Mouse (Mus musculus) bone marrow macrophage, adult 2 months (primary cell): ENCODE results near the gene Prrc2b. TPM values are rescaled to one million over a fixed set of nuclear protein-coding genes. Genes with fewer than 3 reads are reported as not detected.

Experiments used
- H3K27ac ChIP-seq: 2 replicates; pipeline ENCODE4 v1.5.1; 2012; ENCODE audit warnings: low read depth, low read length; ENCODE audit not compliant: insufficient read depth
- H3K4me1 ChIP-seq: 2 replicates; pipeline ENCODE4 v1.6.1; 2012; ENCODE audit warnings: low read length; ENCODE audit not compliant: control insufficient read depth, insufficient read depth
- H3K4me3 ChIP-seq: 2 replicates; pipeline ENCODE4 v1.5.1; 2012; ENCODE audit warnings: mild to moderate bottlenecking, low read length, moderate library complexity; ENCODE audit not compliant: insufficient read depth
- CTCF ChIP-seq: IDR thresholded peaks from 2 replicates; pipeline ENCODE4 v1.5.1; 2012; ENCODE audit warnings: low read depth, mild to moderate bottlenecking, low read length, moderate library complexity
- POLR2A ChIP-seq: IDR thresholded peaks from 2 replicates; pipeline ENCODE4 v1.6.1; 2012; ENCODE audit warnings: mild to moderate bottlenecking, low read depth, low read length, borderline replicate concordance
- polyA plus RNA-seq: library from polyadenylated mRNA; stranded (reverse); fragments of >200 nt; gene quantifications from 2 replicates; pipeline ENCODE4 v1.2.4, GENCODE M21; 2012; ENCODE audit not compliant: missing spikeins, insufficient read depth, insufficient read length

Prrc2b gene
- 28.6 and 34.9 TPM in 2 replicates for polyA plus RNA-seq

DNA sequence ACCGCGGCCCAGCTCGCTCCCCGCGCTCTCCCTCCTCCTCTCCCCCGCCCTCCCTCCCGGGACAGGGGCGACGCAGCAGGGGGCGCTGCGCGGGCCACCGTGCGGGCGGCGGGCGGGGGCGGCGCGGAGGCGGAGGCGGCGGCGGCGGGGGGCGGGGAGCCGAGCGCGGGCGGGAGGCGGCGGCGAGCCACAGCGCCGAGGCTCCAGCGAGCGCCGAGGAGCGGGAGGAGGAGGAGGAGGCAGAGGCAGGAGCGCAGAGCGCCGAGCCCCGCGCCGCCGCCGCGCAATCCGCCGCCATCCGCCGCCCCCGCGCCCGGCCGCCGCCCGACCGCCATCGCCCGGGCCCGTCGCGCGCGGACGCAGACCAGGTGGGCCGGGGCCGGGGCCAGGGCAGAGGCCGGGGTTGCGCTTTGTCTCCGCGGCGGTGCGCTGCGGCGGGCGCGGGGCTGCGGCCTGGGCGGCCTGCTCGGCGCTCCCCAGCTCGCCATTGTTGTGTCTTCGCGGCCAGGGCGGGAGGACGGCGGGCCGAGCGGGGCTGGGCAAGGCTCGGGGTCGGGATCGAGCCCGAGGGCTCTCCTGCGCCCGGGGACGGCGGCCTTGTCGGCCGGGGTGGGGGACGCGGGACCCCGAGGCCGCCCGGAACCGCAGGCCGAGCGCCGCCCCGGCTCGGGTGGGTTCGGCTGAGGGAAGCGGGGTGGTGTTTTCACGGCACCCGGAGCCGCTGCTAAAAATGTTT lies at the start of gene Prrc2b:
Gene Prrc2b, plus strand, starts transcription at position 159 of the 736 bp plus-strand sequence.
- peaks cover 44% of the 10 kb centered on the region for H3K4me1 ChIP-seq
- peak within 1 kb of the TSS; percentile 90 for H3K4me3 ChIP-seq
- peak within 1 kb of the TSS; percentile 78 for H3K27ac ChIP-seq
- no peak for TF ChIP-seq CTCF
- TF ChIP-seq POLR2A, result no peak

DNA sequence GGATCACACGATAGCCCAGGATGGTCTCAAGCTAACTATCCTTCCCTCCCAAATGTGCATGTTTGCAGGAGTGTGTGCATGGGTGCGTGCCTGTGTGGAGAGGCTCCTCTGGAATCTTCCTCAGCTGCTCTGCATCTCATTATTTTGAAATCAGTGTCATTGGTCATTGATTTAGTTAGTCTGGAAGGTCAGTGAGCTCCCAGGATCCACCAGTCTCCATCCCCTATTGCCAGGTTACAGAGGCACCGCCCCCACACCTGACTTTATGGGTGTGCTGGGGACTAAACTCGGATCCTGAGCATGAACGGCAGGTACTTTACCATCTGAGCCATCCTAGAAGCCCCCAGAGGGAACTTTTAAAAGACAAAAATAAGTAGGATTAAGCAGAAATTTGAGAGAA lies 47.9 kb upstream of the Prrc2b start:
- H3K27ac ChIP-seq, result no peak overlapping the region
- H3K4me1 ChIP-seq, result no peaks in the 10 kb centered on the region
- TF ChIP-seq CTCF (no peak), POLR2A (no peak)
- no peak overlapping the region for H3K4me3 ChIP-seq

DNA sequence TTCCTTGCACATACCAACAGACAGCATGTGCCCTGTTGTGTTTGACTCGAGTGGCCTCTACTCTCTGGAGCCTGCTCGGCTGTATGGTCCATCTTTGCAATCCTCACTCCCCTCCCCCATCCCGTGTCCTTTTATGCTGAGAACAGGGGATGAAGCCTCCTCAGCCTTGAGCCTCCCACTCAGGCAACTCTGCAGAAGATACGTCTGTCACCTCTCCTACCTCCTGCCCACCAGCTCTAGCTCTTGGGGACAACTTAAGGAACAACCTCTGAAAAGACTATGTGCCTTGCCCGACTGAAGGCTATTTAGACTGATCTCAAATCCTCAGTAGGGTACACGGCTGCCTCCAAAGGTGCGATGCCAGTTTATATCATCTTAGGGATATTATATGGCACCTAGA lies 47.3 kb upstream of the Prrc2b start:
- Histone ChIP-seq H3K4me1 (no peaks in the 10 kb centered on the region), H3K4me3 (no peak overlapping the region), H3K27ac (no peak overlapping the region)
- TF ChIP-seq POLR2A, result no peak
- no peak for TF ChIP-seq CTCF

DNA sequence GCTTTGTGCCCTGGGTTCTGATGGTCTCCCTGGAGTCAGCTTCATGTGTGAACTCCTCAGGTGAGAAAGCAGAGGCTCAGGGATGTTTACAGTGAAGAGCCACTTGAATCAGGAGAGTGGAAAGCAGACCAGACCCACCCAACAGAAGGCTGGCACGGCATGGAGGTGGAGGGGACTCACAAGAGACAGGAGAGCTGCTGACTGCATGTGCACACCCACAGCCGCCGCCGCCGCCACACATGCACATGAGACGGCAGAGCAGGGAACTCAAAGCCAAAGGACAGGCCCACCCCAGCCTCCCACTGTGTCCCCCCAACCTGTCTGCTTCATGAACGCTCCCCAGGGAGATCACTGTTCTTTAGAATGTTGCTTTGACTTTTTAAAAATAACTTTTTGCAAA lies 46.8 kb upstream of the Prrc2b start:
- TF ChIP-seq CTCF, result no peak
- no peak for TF ChIP-seq POLR2A
- Histone ChIP-seq H3K27ac (no peak overlapping the region), H3K4me3 (no peak overlapping the region), H3K4me1 (no peaks in the 10 kb centered on the region)

DNA sequence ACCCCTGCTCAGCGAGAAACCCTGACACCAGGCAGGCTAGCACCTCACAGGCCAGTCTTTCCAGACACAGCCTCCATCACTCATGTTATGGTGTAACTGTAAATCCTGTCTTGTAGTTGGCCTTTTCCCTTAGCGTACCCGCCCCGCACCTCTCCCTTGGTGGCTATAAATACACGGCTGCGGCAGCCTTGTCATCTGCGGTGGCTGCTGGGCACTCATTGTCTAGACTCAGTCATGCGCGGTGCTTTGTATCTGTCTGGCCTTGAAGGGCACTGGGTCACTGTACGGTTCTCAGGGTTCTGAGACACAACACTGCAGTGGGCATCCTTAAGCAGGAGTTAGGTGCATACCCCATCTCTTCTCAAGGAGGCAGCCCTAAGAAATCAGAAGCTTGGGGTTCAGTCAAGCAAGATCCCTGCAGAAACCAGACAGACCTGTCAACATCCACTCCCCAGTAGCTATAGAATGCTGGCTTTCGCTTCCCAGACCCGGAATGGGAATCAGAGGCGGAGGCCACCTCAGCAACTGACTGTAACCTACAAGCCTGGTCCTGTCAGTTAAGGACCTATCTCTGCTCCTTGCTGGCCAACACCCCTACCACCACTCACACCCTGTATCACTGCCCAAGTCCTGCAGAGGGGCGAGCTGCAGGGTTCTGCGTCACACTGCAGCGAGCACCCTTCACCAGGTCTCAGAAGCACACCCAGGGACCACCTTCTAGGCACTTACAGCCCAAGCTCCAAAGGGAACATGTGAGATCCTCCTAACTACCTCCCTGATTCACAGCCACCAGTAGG lies 45.6 kb upstream of the Prrc2b start:
- H3K4me1 ChIP-seq, result no peaks in the 10 kb centered on the region
- no peak for TF ChIP-seq CTCF
- TF ChIP-seq POLR2A, result no peak
- no peak overlapping the region for H3K27ac ChIP-seq
- no peak overlapping the region for H3K4me3 ChIP-seq

DNA sequence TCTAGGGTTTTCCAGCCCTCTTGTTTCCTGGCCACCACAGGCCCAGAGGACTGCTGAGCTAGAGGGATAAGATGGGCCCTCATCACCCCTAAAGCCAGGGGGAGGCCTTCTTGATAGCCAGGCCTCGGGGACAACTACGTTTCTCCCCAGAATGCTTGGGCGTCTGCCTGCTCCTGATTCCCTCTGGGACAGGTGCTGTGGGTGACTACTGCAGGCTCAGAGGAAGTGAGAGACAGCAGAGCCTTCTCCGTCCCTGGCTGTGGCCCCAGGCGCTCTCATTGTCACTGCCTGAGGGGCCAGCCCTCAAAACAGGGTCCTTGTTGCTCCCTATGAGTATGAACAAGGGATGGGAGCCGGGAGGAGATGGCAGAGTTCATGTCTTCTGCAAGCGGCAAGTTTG lies 45.0 kb upstream of the Prrc2b start:
- H3K27ac ChIP-seq, result no peak overlapping the region
- H3K4me1 ChIP-seq, result no peaks in the 10 kb centered on the region
- TF ChIP-seq POLR2A, result no peak
- TF ChIP-seq CTCF, result no peak

DNA sequence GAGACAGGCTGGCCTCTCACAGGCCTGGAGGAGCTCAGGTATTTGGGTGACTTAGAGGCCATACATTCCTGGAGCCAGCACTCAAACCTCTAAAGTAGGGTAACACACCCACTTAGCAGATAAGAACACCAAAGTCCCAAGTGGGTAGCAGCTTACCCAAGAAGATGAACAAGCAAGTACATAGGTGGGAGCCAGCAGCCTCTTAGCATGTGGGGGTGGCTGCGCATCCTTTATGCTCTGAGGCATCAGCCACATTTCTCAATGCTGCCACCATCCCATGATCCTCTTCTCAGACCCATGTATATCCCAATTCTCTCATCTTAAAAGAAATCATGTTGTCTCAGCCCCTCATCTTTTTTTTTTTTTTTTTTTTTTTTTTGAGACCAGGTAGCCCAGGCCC lies 39.6 kb upstream of the Prrc2b start:
- no peak overlapping the region for H3K27ac ChIP-seq
- no peak for TF ChIP-seq POLR2A
- TF ChIP-seq CTCF, result no peak
- no peaks in the 10 kb centered on the region for H3K4me1 ChIP-seq

More for the DNA sequence above, 45.0 kb upstream of the Prrc2b start:
- no peak overlapping the region for H3K4me3 ChIP-seq

DNA sequence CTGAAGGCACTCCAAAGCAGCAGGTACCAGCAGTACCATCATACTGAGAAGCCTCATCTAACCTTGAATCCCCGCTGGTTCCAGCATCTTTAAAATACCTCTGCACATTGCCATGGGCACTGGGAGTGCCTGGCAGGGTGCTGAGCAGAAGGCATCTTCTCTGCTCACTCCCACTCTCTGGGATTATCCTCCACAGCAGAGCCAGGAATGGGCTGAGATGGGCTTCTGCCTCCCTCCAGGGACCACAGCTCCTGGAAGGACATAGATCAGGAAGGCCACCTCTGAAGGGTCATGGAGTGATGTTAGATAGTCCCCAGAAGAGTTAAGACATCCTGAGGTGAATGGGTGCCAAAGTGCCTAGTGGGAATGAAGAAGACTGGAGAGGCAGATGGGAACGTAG lies 38.3 kb upstream of the Prrc2b start:
- Histone ChIP-seq H3K4me1 (no peaks in the 10 kb centered on the region), H3K27ac (no peak overlapping the region), H3K4me3 (no peak overlapping the region)
- TF ChIP-seq CTCF, result no peak
- TF ChIP-seq POLR2A, result no peak

More for the DNA sequence above, 39.6 kb upstream of the Prrc2b start:
- H3K4me3 ChIP-seq, result no peak overlapping the region

DNA sequence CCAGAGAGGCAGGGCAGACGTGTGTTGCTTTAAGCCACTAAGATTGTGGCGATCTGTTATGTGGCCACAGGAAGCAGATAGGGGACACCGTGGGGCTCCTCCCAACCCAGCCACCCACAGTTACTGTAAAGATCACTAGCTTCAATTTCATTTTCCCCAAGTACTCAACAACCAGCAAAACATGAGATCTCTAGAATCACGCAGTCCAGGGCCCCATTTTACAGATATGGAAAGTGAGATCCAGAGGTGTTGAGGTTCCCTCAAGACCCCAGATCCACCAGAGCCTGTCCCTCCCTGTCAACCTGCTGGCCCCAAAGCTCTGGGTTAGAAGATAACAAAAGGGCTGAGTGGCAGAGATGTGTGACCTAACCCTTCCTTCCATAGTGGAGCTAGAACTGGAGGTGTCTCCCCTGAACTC lies 35.0 kb upstream of the Prrc2b start:
- Histone ChIP-seq H3K4me1 (no peaks in the 10 kb centered on the region), H3K4me3 (no peak overlapping the region)
- TF ChIP-seq CTCF, result no peak
- TF ChIP-seq POLR2A, result no peak

More for the DNA sequence above, 35.0 kb upstream of the Prrc2b start:
- no peak overlapping the region for H3K27ac ChIP-seq
